Mouse (Mus musculus) megakaryocyte, embryonic 14.5 days (primary cell): Measurements from ENCODE around the gene Cd276. TPM values are rescaled to one million over a fixed set of nuclear protein-coding genes. Genes with fewer than 3 reads are reported as not detected.

Source experiments
- H3K27me3 ChIP-seq: replicated peaks from 2 replicates; pipeline ENCODE3; 2012; ENCODE audit warnings: inconsistent platforms
- H3K36me3 ChIP-seq: replicated peaks from 2 replicates; pipeline ENCODE3; 2012; ENCODE audit warnings: low read length, inconsistent platforms, mixed read lengths
- H3K4me1 ChIP-seq: 2 replicates; pipeline ENCODE4 v1.6.1; 2012; ENCODE audit warnings: inconsistent platforms
- H3K4me3 ChIP-seq: replicated peaks from 2 replicates; pipeline ENCODE3; 2012; ENCODE audit warnings: moderate library complexity, mild to moderate bottlenecking, inconsistent platforms
- H3K9me3 ChIP-seq: 2 replicates; pipeline ENCODE4 v1.6.1; 2012; ENCODE audit warnings: inconsistent platforms
- FLI1 ChIP-seq: IDR thresholded peaks from 2 replicates; pipeline ENCODE4 v1.6.1; 2012; ENCODE audit warnings: low read length, inconsistent platforms, mixed read lengths
- GATA1 ChIP-seq: IDR thresholded peaks from 3 replicates; pipeline ENCODE4 v1.6.1; 2012; ENCODE audit warnings: mixed read lengths, low read length, inconsistent platforms, borderline replicate concordance
- polyA plus RNA-seq: library from polyadenylated mRNA; stranded (reverse); fragments of >175 nt; gene quantifications from 2 replicates; pipeline ENCODE4 v1.2.3, GENCODE M21; 2012; ENCODE audit warnings: low replicate concordance; ENCODE audit not compliant: insufficient read depth

Cd276 gene
- polyA plus RNA-seq, 1 experiment, result 1.3 TPM

GRCm38 (mm10) chr9:58535447-58536134, 19.6 kb downstream of the Cd276 start:
- Histone ChIP-seq H3K27me3 (peaks cover 30% of the 10 kb centered on the region), H3K9me3 (peaks cover 8% of the 10 kb centered on the region), H3K4me3 (peak overlapping the region; percentile 2), H3K4me1 (peaks cover 53% of the 10 kb centered on the region), H3K36me3 (peaks cover 24% of the 10 kb centered on the region)
- no peak for TF ChIP-seq GATA1
- no peak for TF ChIP-seq FLI1

GRCm38 (mm10) chr9:58534766-58535165, 20.5 kb downstream of the Cd276 start:
- Histone ChIP-seq H3K4me1 (peaks cover 45% of the 10 kb centered on the region), H3K36me3 (peaks cover 26% of the 10 kb centered on the region), H3K9me3 (peaks cover 8% of the 10 kb centered on the region), H3K4me3 (no peak overlapping the region), H3K27me3 (peaks cover 39% of the 10 kb centered on the region)
- TF ChIP-seq FLI1 (no peak), GATA1 (no peak)

GRCm38 (mm10) chr9:58533322-58533721, 21.9 kb downstream of the Cd276 start:
- H3K36me3 ChIP-seq, result peaks cover 20% of the 10 kb centered on the region
- peaks cover 2% of the 10 kb centered on the region for H3K9me3 ChIP-seq
- H3K4me1 ChIP-seq, result peaks cover 41% of the 10 kb centered on the region
- H3K27me3 ChIP-seq, result peaks cover 47% of the 10 kb centered on the region
- TF ChIP-seq FLI1 (no peak), GATA1 (no peak)
- no peak overlapping the region for H3K4me3 ChIP-seq

GRCm38 (mm10) chr9:58532236-58532635, 23.0 kb downstream of the Cd276 start:
- Histone ChIP-seq H3K27me3 (peaks cover 53% of the 10 kb centered on the region), H3K4me3 (no peak overlapping the region), H3K4me1 (peaks cover 37% of the 10 kb centered on the region), H3K9me3 (no peaks in the 10 kb centered on the region), H3K36me3 (peaks cover 21% of the 10 kb centered on the region)
- no peak for TF ChIP-seq FLI1
- TF ChIP-seq GATA1, result no peak

GRCm38 (mm10) chr9:58530407-58530806, 24.8 kb downstream of the Cd276 start:
- peaks cover 18% of the 10 kb centered on the region for H3K36me3 ChIP-seq
- peaks cover 20% of the 10 kb centered on the region for H3K4me1 ChIP-seq
- TF ChIP-seq GATA1 (no peak), FLI1 (no peak)
- no peaks in the 10 kb centered on the region for H3K9me3 ChIP-seq
- peaks cover 57% of the 10 kb centered on the region for H3K27me3 ChIP-seq
- H3K4me3 ChIP-seq, result no peak overlapping the region

GRCm38 (mm10) chr9:58527841-58528240, 27.4 kb downstream of the Cd276 start:
- Histone ChIP-seq H3K4me1 (peaks cover 17% of the 10 kb centered on the region), H3K27me3 (peaks cover 50% of the 10 kb centered on the region), H3K36me3 (peaks cover 16% of the 10 kb centered on the region), H3K4me3 (no peak overlapping the region), H3K9me3 (no peaks in the 10 kb centered on the region)
- TF ChIP-seq FLI1 (no peak), GATA1 (no peak)

- peaks cover 16% of the 10 kb centered on the region for H3K36me3 ChIP-seq
- H3K27me3 ChIP-seq, result peaks cover 32% of the 10 kb centered on the region
- TF ChIP-seq FLI1 (no peak), GATA1 (no peak)
- H3K4me3 ChIP-seq, result no peak overlapping the region
- peaks cover 26% of the 10 kb centered on the region for H3K4me1 ChIP-seq
- no peaks in the 10 kb centered on the region for H3K9me3 ChIP-seq
Observed at GRCm38 (mm10) chr9:58525108-58525507, 30.1 kb downstream of the Cd276 start.

GRCm38 (mm10) chr9:58521883-58522423, 33.3 kb downstream of the Cd276 start:
- H3K4me3 ChIP-seq, result peak overlapping the region; percentile 42
- TF ChIP-seq FLI1, result no peak
- no peak for TF ChIP-seq GATA1

GRCm38 (mm10) chr9:58520816-58521581, 34.2 kb downstream of the Cd276 start:
- Histone ChIP-seq H3K4me1 (peaks cover 45% of the 10 kb centered on the region), H3K4me3 (no peak overlapping the region), H3K36me3 (peaks cover 7% of the 10 kb centered on the region), H3K27me3 (peaks cover 5% of the 10 kb centered on the region), H3K9me3 (no peaks in the 10 kb centered on the region)
- TF ChIP-seq FLI1 (no peak), GATA1 (no peak)

More at GRCm38 (mm10) chr9:58521883-58522423, 33.3 kb downstream of the Cd276 start:
- Histone ChIP-seq H3K36me3 (peaks cover 8% of the 10 kb centered on the region), H3K9me3 (no peaks in the 10 kb centered on the region), H3K4me1 (peaks cover 45% of the 10 kb centered on the region), H3K27me3 (peaks cover 8% of the 10 kb centered on the region)

- H3K27me3 ChIP-seq, result peaks cover 11% of the 10 kb centered on the region
- H3K4me1 ChIP-seq, result peaks cover 52% of the 10 kb centered on the region
- no peak for TF ChIP-seq FLI1
- TF ChIP-seq GATA1, result no peak
- no peaks in the 10 kb centered on the region for H3K36me3 ChIP-seq
- H3K9me3 ChIP-seq, result no peaks in the 10 kb centered on the region
- H3K4me3 ChIP-seq, result no peak overlapping the region
Observed at GRCm38 (mm10) chr9:58519953-58520352, 35.3 kb downstream of the Cd276 start.
